Mouse (Mus musculus) bone marrow macrophage, adult 2 months (primary cell): Measurements from ENCODE around the gene Proca1. TPM values are rescaled to one million over a fixed set of nuclear protein-coding genes. Genes with fewer than 3 reads are reported as not detected.
A peak's percentile ranks its signal among the peaks of the same experiment; 100 is the strongest.

Source experiments
- H3K27ac ChIP-seq: 2 replicates; pipeline ENCODE4 v1.5.1; 2012; ENCODE audit warnings: low read depth, low read length; ENCODE audit not compliant: insufficient read depth
- H3K4me1 ChIP-seq: 2 replicates; pipeline ENCODE4 v1.6.1; 2012; ENCODE audit warnings: low read length; ENCODE audit not compliant: control insufficient read depth, insufficient read depth
- H3K4me3 ChIP-seq: 2 replicates; pipeline ENCODE4 v1.5.1; 2012; ENCODE audit warnings: mild to moderate bottlenecking, low read length, moderate library complexity; ENCODE audit not compliant: insufficient read depth
- CTCF ChIP-seq: IDR thresholded peaks from 2 replicates; pipeline ENCODE4 v1.5.1; 2012; ENCODE audit warnings: low read depth, mild to moderate bottlenecking, low read length, moderate library complexity
- POLR2A ChIP-seq: IDR thresholded peaks from 2 replicates; pipeline ENCODE4 v1.6.1; 2012; ENCODE audit warnings: mild to moderate bottlenecking, low read depth, low read length, borderline replicate concordance
- polyA plus RNA-seq: library from polyadenylated mRNA; stranded (reverse); fragments of >200 nt; gene quantifications from 2 replicates; pipeline ENCODE4 v1.2.4, GENCODE M21; 2012; ENCODE audit not compliant: missing spikeins, insufficient read depth, insufficient read length

Gene Proca1
- 0.92 TPM in 1 of 2 replicates, not detected in the other for polyA plus RNA-seq

DNA sequence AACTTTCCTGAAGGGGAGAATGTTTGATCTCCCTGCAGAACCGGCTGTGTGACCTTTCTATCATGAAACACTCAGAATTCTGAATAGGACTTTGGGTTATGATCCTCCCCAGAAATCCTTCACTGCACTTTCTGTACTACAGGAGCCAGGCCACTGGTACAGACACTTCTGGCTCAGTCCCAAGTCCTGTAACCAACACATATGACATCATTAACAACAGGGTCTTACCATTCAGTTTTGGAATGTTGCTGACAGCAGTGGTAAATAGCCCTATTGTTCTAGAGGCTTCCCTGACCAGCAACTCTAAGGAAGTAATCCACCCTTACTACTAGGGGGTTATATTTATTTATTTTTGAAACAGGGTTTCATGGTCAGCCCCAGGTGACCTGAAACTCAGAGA is at the start of gene Proca1:
TSS of gene Proca1 (plus strand) at position 280 of the 400 bp plus-strand sequence.
- Histone ChIP-seq H3K27ac (no peak within 1 kb of the TSS), H3K4me1 (peaks cover 14% of the 10 kb centered on the region), H3K4me3 (no peak within 1 kb of the TSS)
- TF ChIP-seq CTCF (no peak), POLR2A (no peak)

DNA sequence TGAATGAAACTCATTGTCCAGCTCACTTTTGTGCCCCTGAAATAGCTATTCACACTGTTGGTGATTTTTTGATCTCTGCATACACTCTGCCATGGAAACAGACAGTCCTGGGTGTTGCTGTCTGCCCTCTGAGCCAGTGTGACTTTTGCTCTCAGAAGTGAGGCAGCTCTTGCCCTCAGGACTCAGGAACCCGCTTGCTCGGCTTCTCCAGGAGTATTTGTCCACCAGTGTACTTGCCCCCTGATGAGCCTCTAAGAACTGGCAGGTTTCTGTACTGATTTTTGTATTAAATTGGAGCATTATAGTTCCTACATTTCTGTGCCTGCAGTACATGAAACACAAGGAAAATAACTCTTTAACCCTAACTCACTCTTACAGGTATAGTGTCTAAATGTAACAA is 49.7 kb upstream of the Proca1 start:
- Histone ChIP-seq H3K4me3 (no peak overlapping the region), H3K4me1 (no peaks in the 10 kb centered on the region), H3K27ac (no peak overlapping the region)
- TF ChIP-seq CTCF (no peak), POLR2A (no peak)

DNA sequence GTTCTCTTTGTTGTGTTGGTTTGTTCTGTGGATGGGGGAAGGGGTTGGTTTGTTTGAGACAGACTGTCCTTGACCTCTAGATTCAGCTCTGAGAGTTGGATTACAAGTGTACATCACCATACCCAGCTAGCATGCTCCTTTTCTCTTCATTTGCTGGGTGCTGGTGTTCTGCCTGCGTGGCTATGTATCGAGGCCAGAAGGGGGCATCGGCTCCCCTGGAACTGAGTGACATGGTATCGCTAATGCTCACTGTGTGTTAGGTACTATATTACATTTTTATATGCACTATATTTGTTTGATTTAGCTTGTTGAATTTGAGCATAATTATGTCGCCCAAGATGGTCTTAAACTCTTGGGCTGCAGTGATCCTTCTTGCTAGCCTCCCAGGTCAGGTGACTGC is 47.0 kb upstream of the Proca1 start:
- H3K27ac ChIP-seq, result no peak overlapping the region
- TF ChIP-seq POLR2A (no peak), CTCF (no peak)
- H3K4me1 ChIP-seq, result no peaks in the 10 kb centered on the region
- H3K4me3 ChIP-seq, result no peak overlapping the region

DNA sequence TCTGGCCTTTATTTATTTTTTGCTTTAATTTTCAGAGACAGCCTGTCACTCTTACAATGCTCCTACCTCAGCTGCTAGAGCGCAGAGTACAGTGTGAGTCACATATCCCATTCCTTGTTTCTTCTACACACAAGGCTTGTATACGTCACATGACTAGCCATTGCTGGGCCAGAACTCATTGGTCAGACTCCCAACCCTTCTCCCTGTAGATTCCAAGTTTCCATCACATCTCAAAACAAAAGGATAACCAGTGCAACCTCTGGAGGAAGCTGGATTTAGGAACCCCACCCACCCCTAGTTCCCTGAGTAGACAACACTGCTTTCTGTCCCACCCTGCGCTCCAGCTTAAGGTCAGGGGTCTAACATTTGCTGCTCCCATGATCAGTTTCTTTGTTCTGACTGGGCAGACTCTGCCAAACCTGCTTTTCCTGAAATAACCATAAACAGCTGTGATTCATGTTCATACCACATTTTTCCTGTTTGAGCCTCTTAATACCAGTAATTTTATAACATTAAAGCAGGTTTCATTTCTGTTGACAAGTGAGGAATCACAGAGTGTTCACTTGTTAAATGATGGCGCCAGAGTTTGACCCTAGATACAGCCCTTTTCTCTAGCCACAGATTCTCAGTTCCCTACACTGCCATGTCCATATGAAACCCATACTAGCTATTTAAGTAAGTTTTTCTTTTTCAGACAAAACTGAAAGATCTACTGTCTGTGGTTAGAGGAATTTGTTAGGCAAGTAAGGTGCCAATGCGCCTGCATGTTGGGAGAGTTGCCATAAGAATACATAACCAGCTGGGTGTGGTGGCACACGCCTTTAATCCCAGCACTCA is 46.3 kb upstream of the Proca1 start:
- no peak for TF ChIP-seq POLR2A
- no peak for TF ChIP-seq CTCF
- Histone ChIP-seq H3K4me3 (no peak overlapping the region), H3K4me1 (no peaks in the 10 kb centered on the region), H3K27ac (no peak overlapping the region)

DNA sequence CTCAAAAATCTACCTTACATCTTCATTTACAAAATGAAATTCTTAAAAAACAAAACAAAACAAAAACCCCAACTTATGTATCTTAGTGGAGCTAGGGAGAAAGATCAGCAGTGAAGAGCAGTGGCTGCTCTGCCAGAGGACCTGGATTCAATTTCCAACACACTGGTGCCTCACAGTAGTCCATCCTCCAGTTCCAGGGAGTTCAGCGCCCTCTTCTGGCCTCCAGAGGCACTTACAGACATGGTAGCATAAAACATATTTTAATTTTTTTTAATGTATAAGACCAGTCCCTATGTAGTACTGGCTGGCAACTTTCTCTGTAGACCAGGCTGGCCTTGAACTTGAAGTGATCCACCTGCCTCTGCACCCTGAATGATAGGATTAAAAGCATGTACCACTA is 42.0 kb upstream of the Proca1 start:
- TF ChIP-seq POLR2A (no peak), CTCF (peak; percentile 43; the same call in 1 of the 2 replicates)
- no peak overlapping the region for H3K4me3 ChIP-seq
- H3K27ac ChIP-seq, result no peak overlapping the region
- no peaks in the 10 kb centered on the region for H3K4me1 ChIP-seq

DNA sequence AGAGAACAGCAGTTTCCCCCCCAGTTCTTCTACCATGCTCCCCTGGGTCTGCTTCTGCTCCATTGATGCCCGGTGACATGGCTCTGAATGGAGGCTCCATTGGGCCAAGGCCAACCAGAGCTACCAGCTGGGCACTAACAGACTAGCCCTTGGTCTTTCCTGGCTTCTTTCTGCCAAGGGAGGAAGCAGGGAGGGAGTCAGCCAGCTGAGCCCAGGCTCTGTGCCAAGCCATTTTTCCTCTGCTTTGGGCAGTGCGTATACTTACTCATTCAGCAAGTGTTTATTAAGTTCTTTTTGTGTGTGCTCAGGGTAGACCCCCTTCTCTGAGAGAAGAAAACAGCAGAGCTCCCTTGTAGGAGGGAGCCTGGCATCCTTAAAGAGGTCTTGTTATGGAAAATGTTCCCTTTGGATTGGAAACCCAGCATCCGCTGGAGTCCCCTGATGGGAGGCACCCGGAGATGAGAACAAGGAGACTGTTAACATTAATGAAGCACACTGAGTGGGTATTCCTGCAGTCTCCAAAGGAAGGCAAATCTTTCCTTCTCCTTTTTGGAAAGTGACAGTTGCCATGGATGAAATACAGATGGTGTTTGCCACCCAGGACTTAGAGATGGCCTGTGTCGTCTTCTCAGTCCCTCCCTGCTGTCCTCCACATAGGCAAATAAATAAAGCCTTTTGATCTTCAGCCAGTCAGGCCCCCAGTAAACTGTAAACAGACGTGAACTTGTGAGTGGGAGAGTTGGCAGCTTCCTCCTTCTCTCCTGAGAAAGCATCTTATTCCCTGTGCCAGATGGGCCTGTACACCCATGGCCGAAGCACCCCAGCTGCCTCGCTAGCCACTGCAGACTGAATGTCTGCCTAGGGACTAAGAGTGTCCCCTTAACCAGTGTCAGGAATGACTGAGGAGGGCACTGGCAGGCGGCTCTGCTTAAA is 40.6 kb upstream of the Proca1 start:
- TF ChIP-seq CTCF (no peak), POLR2A (no peak)
- no peak overlapping the region for H3K4me3 ChIP-seq
- no peaks in the 10 kb centered on the region for H3K4me1 ChIP-seq
- H3K27ac ChIP-seq, result no peak overlapping the region

DNA sequence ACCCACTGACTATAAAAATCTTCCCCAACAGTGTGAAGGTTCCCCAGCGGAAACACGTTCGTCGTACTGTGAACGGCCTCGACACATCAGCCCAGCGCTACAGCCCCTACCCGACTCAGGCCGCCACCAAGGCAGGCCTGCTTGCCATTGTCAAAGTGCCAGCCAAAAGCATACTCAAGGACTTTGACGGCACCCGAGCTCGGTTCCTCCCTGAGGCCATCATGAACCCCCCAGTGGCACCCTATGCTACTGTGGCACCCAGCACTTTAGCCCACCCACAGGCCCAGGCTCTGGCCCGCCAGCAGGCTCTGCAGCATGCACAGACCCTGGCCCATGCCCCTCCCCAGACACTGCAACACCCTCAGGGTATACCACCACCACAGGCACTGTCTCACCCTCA is 39.4 kb upstream of the Proca1 start:
- Histone ChIP-seq H3K4me1 (no peaks in the 10 kb centered on the region), H3K4me3 (no peak overlapping the region), H3K27ac (no peak overlapping the region)
- no peak for TF ChIP-seq CTCF
- TF ChIP-seq POLR2A, result no peak

DNA sequence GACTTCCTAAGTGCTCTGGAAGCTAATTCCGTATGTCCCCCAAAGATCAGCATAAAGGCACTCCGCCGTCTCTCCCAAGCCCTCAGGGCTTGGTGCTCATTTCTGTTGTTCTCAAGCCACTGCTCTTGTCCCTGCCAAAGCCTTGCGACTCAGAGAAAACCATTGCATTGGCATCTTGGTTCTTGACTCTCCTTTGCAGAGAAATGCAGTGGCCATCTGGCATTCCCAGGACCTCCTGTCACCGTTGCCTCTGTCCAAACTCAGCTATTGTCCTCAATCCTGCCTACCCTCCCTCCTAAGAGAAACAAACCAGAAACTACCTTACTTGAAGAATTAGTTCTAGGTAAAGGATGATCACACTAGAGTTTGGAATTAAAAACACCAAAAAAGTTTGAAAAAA is 37.5 kb upstream of the Proca1 start:
- H3K27ac ChIP-seq, result no peak overlapping the region
- TF ChIP-seq CTCF (no peak), POLR2A (no peak)
- H3K4me3 ChIP-seq, result no peak overlapping the region
- no peaks in the 10 kb centered on the region for H3K4me1 ChIP-seq

DNA sequence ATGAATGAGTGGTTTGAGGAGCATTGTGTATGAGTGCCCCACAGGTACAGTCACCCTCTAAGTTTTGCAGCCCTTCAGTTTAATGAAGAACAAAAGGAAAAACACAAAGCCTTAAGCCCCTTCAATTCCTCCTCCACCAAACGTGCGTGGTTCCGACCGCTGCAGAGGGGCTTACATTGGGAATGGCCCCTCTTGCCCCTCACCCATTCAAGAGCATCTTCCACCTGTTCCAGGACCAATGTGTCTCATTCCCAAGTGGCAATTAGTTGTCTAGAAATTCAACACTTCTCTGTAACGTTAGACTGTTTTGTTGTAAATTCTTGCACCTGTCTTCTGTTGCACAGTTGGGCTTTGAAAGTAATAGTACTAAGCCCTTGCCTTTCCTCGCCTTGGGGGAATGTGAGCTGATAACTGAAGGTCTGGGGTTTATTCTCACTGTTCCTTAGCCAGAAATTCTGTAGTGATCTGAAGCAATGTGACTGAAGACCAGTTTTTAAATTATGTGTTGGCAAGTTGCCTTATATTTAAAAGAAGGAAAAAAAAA is 37.0 kb upstream of the Proca1 start:
- H3K4me1 ChIP-seq, result no peaks in the 10 kb centered on the region
- H3K4me3 ChIP-seq, result no peak overlapping the region
- TF ChIP-seq POLR2A, result no peak
- TF ChIP-seq CTCF, result no peak
- no peak overlapping the region for H3K27ac ChIP-seq

DNA sequence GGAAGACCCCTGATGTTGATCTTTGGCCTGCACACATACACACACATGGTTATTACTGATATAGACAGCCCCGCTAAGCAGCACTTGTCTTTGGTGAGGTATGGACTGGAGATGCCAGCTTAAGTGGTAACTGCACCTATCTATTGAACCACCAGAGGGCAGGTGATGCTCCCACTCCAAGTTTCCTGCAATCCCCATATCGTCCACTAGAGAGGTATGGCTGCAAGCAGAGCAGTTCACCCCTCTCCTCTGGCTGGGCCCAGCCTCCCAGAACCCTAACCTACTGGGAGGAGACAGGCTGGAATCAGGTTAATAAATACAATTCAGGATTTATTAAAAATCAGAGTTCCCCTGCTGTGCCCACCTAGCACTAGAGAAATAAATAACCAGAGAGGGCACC is 34.1 kb upstream of the Proca1 start:
- H3K4me3 ChIP-seq, result no peak overlapping the region
- no peak overlapping the region for H3K27ac ChIP-seq
- H3K4me1 ChIP-seq, result peaks cover 3% of the 10 kb centered on the region; the same call in 1 of the 2 replicates
- TF ChIP-seq CTCF (peak; percentile 66), POLR2A (no peak)
